Mouse (Mus musculus): ENCODE measurements at regions not wholly inside any gene's neighbourhood (a gene's known extent, or its start where the extent isn't known, plus 50 kb on each side); places are given as distances from the start of the nearest gene placed in this dataset.
A peak's percentile ranks its signal among the peaks of the same experiment; 100 is the strongest.

DNA sequence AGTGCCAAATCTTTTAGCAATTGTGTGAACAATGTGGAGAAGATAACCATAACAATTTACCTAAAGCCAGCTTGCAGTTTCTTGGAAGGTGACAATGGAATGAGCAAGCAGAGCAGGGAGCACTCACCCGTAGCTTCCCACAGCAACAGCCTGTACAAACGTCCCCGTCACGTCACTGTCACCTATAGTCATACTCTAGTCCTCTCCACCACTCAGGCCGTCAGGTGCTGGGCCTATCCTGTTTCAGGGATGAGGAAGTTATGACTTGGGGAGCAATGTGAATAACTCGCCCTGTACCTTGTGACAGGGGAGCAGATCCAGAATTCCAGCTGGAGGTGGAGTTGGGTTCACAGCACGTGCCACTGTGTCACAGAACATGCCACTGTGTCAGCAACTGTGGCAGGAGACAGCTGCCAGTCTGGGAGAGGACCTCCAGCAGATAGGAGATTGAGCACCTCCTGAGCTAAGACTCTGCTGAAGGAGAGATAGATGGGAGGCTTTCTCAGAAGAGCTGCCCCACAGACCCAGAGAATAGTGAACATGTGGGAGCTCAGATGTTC is 73.4 kb upstream of the Egln3 start:
- no peak for DNase-seq (ENCODE audit: low read depth, low spot score)

DNA sequence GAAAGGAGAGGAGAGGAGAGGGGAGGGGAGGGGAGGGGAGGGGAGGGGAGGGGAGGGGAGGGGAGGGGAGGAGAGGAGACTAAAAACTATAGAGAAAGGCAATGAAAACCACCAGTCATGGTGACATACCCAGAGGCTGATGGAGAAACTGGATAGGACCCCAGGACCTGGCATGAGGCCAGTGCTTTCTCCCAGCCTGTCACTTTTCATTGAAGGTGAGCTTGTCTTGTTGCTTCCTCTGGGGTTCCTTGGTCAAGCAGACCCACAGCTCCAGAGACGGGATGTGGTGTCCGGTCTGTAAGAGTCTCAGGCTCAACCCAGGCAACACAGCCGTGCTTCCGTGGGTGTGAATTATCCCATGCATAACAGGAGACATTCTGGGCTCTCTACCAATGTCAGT is 69.8 kb upstream of the Egln3 start:
- no peak for DNase-seq (ENCODE audit: low read depth, low spot score)

DNA sequence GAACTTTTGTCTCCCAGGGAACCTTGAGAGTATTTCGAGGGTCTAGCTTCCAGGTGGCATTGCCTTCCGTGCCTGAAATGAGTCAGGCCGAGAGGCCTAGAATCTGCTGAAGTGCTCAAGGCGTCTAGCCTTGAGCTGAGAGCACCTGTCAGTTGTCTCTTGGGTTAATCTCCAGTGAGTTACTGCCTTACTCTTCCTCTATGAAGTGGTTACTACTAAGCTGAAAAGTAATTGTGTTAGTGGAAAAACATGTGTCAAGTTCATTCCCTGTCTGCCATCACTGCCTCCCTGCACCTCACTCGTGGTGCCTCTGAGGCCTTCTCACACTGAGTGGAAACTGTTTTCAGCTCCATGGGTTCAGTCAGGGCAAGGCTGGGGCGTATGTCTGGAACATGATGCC is 69.0 kb upstream of the Egln3 start:
- DNase-seq (ENCODE audit: low read depth, low spot score), result no peak

DNA sequence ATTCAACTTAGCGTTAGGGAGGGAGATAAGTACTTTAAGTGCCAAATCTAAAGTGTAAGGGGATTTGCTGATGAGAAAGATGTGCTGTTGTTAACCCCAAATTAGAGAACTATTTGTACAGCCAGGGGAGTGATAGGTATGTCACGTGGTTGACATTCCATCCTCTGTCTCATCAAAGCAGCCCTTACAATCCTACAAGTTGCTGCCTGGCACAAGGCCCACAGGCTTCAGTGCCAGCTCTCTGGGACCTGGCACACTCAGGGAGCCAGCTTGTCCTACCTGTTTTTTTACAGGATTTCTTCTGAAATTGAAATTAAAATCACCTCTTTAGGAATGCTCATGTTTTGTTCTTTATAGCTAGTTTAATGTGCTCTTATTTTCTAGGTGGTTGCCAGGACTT is 68.6 kb upstream of the Egln3 start:
- DNase-seq (ENCODE audit: low read depth, low spot score), result peak; percentile 25

DNA sequence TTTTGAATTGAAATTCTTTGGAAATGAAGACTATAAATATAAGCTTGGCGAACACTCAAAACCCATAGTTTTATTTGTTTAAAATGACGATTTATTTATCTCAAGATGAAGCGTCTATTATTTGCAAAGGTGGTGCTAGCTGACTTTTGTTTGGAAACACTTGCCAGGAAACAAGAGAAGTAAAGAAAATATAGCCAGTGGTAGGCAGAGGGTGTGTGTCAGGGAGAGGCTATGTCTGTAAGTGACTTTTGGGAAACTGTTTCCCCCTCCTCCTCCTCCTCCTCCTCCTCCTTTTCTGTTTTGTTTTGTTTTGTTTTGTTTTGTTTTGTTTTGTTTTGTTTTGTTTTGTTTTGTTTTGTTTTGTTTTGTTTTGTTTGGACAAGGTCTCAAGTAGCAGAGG is 62.2 kb upstream of the Egln3 start:
- DNase-seq (ENCODE audit: low read depth, low spot score), result no peak

DNA sequence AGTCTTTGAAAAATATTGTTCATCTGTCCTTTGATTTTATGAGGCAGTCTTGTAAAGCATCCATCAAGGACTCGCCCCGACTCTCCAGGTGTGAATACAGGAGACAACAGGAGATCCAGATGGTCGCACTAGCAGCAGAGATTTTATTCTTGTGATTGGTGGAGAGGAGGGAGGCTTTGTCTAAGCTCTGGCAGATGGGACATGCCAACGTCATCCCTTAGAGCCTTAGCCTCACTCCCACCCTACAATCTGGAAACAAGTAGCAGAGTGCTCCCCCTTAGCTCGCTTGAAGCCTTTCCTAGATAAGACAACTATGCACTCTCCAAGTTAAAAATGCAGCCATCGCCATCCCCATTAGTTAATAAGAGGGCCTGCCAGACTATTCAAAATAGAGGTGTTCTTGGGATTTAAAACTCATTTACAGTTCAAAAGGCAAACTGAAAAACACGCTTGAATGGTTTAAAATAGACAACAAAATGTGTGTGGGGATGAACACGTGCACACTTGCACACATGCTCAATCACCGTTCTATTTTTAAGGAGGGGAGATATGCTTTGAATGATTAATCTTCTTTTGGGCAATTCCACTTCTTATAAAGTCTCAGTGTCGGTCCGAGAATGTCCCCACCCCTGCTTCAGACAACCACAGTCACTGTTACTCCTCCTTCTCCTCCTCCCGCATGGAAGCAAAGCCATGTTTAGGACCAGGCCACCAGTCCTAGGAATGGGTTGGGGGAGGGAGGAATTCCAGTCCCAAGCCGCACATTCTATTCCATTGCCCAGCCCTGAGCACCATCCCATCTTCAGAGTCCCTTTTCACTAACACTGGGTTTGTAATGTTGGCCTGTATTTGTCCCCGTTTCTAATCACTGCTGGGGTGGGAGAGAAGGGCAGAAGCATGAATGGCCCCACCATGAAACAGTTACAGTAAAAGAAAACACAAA is 61.5 kb upstream of the Egln3 start:
- peak; percentile 62 for DNase-seq (ENCODE audit: low read depth, low spot score)

DNA sequence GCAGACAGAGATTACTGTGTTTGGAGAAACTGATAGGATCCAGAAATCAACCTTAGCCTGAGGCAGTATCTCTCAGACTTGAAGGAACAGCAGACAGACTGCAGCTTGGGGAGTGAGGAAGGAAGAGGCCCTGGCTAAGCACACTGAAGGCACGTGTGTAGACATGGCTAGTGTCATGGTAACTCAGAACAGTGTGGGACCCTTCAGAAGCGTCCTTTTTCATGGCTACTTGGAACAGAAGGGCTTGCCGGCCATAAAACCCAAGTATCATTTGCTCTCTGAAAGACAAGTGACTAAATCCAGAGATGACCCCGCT is 60.7 kb upstream of the Egln3 start:
- no peak for DNase-seq (ENCODE audit: low read depth, low spot score)

DNA sequence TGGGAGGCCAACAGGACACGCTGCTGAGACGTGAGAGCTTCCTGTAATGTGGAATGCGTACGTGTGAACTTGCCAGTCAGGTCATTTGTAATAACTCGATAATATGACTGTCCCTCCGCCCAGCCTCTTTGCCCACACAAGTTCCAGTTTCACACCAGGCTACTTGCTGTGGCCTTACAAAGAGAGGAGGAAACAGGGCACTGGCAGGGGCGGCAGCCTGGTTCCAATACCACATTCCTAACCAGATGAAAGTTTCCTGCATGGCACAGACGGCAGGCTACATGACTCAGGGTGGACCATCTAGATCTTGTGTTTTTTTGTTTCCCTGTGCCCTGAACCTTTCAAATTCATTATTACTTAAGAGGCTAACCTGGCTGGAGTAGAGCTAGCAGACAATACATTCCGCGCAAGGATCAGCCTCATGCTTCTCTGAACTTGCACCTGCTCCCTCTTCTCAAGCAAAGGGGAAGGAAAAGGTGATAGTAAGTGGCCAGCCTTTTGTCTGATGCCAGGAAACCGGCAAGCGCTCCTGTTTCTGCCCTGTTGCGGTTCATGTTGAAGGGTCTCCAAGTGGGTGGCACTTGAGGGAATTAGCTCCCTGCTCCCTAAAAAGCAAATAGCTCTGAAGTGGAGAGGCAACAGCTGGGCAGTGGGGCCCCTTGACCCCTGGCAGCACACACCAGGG is 60.2 kb upstream of the Egln3 start:
- no peak for DNase-seq (ENCODE audit: low read depth, low spot score)

DNA sequence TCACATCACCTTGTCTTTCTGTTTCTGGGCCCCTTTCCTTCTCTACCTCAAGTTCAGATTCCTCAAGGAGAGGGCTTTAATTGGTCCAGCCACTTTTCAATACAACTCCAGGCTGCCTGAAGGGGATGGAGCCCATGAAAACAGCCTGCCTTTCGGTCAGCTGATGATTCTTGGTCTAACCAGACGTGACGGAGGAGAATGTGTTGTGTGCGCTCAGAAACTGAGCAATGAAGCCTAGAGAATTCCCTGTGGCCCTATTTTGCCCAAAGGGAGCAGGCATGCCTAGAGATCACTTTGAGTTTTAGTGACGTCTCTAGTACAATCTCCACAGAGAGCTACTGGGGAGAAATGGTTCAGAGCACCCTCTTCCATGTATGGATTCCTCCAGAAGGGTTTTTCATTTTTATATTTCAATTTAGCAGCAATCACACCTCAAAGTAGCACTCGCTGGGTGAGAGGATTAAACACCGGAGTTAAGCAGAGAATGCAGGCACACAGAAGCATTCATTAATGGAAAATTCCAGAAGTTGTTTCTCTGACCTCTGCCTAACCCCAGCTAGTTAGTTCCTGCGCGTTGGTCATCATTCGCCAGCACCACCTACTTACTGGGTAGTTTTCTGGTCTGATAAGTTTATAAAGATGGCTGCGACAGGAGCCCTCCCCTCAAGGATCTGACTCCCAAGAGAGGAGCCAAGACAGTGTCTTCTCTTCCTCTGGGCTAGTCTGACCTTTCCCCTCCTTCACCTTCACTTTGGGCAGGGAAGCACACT is 58.8 kb upstream of the Egln3 start:
- no peak for DNase-seq (ENCODE audit: low read depth, low spot score)

DNA sequence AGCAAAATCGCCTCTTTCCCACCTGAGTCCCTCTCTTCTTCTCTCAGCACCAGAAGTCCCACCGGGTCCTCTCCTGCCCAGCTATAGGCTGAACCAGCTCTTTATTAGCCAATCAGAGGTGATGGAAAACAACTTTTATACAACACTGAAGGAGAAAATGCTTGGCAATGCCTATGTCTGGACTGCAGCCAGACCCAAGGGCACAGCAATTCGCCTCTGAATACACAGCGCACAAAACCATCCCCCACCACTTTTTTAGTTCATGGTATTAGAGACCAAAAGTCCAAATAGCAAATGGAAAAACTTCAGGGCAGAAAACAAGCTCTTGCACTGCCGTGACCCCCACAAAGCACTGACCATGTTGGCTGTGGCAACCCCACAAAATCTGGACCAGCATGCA is 57.8 kb upstream of the Egln3 start:
- DNase-seq (ENCODE audit: low read depth, low spot score), result no peak

DNA sequence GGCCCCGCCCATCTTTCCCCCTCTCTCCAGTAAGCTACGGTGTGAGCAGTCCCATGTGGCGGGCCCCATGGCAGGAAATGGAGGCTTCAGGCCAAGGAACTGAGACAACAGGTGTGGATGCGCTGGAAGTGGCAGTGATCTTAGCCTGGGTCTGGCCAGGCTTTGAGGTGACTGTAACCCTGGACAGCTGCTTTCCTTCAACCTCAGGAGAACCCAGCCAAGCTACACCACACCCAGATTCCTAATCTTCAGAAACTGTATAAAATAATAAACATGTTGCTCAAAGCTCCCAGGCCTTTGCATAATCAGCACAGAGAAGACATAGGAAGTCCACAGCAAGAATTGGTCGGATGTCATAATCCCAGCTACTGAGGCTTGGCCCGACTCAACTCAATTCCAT is 56.8 kb upstream of the Egln3 start:
- no peak for DNase-seq (ENCODE audit: low read depth, low spot score)

DNA sequence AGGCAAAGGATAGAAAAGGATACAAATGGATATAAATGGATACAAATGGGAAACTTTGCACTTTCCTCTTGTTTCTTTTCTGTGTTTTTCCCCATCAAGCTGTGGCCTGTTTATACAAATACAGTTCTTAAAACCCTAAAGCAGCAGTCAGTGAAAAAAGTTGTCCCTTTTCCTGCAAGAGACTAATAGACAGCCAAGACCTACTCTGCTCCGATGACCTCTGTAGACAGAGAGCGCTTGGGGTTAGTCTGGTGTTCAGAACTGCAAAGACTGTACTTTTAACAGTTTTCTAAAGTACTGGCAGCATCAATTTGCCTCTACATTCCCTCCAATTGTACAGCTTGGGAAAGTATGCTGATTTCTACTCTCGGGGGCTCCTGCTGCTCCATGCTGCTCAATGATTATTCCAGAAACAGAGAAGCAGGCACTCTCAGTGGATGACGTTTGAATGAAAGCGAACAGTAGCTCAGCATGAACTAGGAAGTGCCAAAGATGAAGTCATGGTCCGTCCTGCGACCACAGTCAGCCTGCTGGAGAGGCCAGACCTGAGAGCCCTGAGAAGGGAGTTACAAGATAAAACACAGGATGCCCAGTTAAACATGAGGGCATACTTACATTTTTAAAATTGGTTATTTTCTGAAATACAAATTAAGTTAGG is 54.2 kb upstream of the Egln3 start:
- DNase-seq (ENCODE audit: low read depth, low spot score), result peak; percentile 74

DNA sequence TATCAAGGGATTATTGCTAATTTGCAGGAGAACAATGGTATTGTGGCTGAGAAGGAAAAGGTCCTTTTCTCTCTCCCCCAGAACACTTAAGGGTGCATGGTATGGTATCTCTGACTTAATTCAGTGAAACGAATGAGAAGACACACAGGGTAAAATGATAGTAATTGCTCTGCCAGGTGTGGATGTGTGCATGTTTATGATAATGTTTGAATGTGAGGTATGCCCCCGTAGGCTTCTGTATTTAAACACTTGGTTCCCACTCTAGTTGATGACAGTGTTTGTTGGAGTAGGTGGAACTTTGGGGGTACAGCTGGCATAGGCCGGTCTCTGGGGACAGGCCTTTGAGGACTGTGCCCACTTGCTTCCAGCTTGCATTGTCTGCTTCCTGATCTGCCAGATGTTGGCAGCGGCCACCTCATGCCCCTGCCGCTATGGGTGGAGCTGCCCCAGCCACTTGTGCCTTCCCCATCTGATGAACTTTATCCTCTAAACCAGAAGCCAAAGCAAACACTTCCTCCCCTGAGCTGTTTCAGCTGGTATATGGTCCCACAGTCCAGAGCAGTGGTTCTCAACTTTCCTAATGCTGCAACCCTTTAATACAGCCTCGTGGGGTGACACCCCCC is 53.0 kb upstream of the Egln3 start:
- no peak for DNase-seq (ENCODE audit: low read depth, low spot score)
